Mouse (Mus musculus) forebrain, postnatal 0 days (tissue): ENCODE measurements around the gene Cdc27. TPM values are rescaled to one million over a fixed set of nuclear protein-coding genes. Genes with fewer than 3 reads are reported as not detected.

Experiments
- ATAC-seq: fragments of 200-750 bp; cut with Nextera tagmentation; 2 replicates; pipeline ENCODE4 v1.8.0; 2017; ENCODE audit warnings: mild to moderate bottlenecking, moderate library complexity
- DNase-seq: peaks from one replicate; pipeline ENCODE4 v3.0.0-alpha.2; 2015
- H3K27ac ChIP-seq: fragments of 300-500 bp; sonication (generic); 2 replicates; pipeline ENCODE4 v1.5.1; 2014; ENCODE audit warnings: low read depth, mild to moderate bottlenecking, antibody characterized with exemption, low read length, moderate library complexity, mixed read lengths
- H3K27me3 ChIP-seq: fragments of 300-500 bp; sonication (generic); 2 replicates; pipeline ENCODE4 v1.6.1; 2014; ENCODE audit warnings: mild to moderate bottlenecking, low read length, mixed read lengths; ENCODE audit not compliant: insufficient read depth
- H3K36me3 ChIP-seq: fragments of 300-500 bp; sonication (generic); 2 replicates; pipeline ENCODE4 v1.6.1; 2014; ENCODE audit warnings: mild to moderate bottlenecking, moderate library complexity; ENCODE audit not compliant: insufficient read depth
- H3K4me1 ChIP-seq: fragments of 300-500 bp; sonication (generic); 2 replicates; pipeline ENCODE4 v1.6.1; 2014; ENCODE audit warnings: antibody characterized with exemption; ENCODE audit not compliant: insufficient read depth
- H3K4me2 ChIP-seq: fragments of 300-500 bp; sonication (generic); 2 replicates; pipeline ENCODE4 v1.6.1; 2014; ENCODE audit warnings: low read depth, mild to moderate bottlenecking, moderate library complexity
- H3K4me3 ChIP-seq: fragments of 300-500 bp; sonication (generic); 2 replicates; pipeline ENCODE4 v1.5.1; 2014; ENCODE audit warnings: low read depth, low read length, mixed read lengths
- H3K9ac ChIP-seq: fragments of 300-500 bp; sonication (generic); 2 replicates; pipeline ENCODE4 v1.6.1; 2014; ENCODE audit warnings: mild to moderate bottlenecking
- H3K9me3 ChIP-seq: fragments of 300-500 bp; sonication (generic); 2 replicates; pipeline ENCODE4 v1.6.1; 2016; ENCODE audit warnings: low read length
- CTCF ChIP-seq: sonication (generic); IDR thresholded peaks from 2 replicates; pipeline ENCODE4 v1.5.1; 2016; ENCODE audit warnings: antibody characterized with exemption, control low read depth, low read depth
- WGBS: fragments of 180-500 bp; shearing (Covaris S2); extraction: QIAGEN DNeasy Blood & Tissue Kit; methylation state at CpG from one replicate; pipeline ENCODE4 v1.1.7; 2014; 5-methylcytosine and 5-hydroxymethylcytosine counted together
- polyA plus RNA-seq: library from polyadenylated mRNA; unstranded; fragments of >200 nt; fragmentation: Nextera tagmentation; extraction: Ambion mirVana; gene quantifications from 2 replicates; pipeline ENCODE4 v1.2.1, GENCODE M21; 2015
- total RNA-seq: library from RNA; depleted of rRNA; stranded (reverse); fragments of >200 nt; gene quantifications from 2 replicates; pipeline ENCODE4 v1.2.3, GENCODE M21; 2014; rRNA removed

Cdc27 gene
- total and polyA plus RNA-seq, 2 experiments from 2014 or later = 33.2 to 46.5 TPM

DNA sequence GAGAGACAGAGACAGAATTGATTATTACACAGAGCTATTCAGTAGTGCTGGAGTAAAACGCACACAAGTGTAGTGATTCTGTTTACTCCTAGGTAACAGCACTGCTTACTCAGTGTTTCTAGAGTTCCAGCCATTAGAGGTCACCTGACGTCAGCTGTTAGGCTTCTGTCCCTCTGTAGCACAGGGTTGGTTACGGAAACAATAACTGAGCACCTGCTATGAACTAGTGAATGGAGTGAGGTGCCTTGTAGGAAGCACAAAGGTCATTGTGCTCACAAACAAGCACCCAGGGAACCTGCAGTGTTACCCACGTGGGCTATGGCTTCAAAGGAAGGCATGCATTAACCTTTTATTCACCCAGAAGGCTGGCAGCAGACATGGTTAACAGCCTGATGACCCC, 70.9 kb downstream of the Cdc27 start:
- Histone ChIP-seq H3K9ac (no peak overlapping the region), H3K4me1 (no peaks in the 10 kb centered on the region), H3K27me3 (no peaks in the 10 kb centered on the region), H3K27ac (no peak overlapping the region), H3K4me3 (no peak overlapping the region), H3K9me3 (no peaks in the 10 kb centered on the region), H3K4me2 (no peak overlapping the region), H3K36me3 (no peaks in the 10 kb centered on the region)
- TF ChIP-seq CTCF = no peak
- DNase-seq = no peak
- WGBS = 65% methylated on average over 4 of the region's 4 CpGs
- ATAC-seq = no peak

DNA sequence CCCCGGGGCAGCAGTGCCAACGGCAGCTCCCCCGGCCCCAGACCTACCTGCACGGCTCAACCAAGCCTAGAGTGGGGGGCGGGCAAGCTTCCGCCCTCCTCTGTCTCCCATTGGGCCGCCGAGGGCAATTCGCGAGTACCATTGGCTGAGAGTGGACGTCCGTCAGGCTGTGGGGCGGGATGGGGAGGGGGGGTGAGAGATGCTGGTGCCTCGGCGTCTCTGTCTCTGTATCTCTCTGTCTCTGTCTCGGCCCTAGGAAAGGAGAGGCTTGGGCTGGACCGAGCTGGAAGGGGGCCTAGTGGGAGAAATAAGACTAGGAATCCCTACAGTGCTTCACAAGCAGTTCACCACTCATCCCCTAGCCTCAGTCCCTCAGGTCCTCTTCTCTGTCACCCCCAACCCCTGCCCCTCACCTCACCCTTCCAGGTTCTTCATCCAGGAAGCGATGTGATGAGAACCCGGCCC, 81.0 kb downstream of the Cdc27 start:
- H3K36me3 ChIP-seq = no peaks in the 10 kb centered on the region
- peak overlapping the region; percentile 92 for H3K9ac ChIP-seq
- H3K4me2 ChIP-seq = peak overlapping the region; percentile 81
- H3K27me3 ChIP-seq = no peaks in the 10 kb centered on the region
- peak overlapping the region; percentile 69 for H3K27ac ChIP-seq
- WGBS = 1% methylated on average over 18 of the region's 19 CpGs
- no peaks in the 10 kb centered on the region for H3K9me3 ChIP-seq
- TF ChIP-seq CTCF = no peak
- H3K4me3 ChIP-seq = peak overlapping the region; percentile 96
- ATAC-seq (peak; percentile 100), DNase-seq (peak; percentile 96)
- peaks cover 6% of the 10 kb centered on the region; the same call in 1 of the 2 replicates for H3K4me1 ChIP-seq

DNA sequence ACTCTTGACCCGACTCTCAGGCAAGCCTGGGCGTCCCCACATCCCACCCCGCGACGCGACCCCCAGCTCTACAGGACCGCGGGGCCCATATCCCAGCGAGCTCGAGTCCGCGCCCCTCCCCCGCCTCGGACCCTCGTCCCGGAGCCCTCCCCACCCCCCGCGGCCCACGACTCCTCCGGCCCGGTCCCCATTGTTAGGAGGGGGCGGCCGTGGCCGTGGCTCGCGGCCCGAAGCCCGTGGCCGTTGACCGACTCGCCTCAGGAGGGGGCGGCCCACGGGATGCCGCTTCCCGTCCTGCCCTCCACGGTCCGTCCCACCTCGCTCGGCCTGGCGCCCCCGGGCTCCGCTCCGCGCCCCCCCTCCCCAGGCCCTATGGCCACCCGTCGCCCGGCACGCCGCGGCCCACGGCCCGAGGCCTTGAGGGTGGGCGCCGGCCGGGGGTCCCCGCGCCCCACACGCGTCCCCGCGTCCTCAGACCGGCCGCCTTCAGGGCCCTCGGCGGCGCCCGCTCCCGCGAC, 81.6 kb downstream of the Cdc27 start, which contains the start of gene Kansl1:
Gene Kansl1 (minus strand): TSS at position 111 of the 518 bp plus-strand sequence.
- H3K4me3 ChIP-seq = peak within 1 kb of the TSS; percentile 96
- 2% methylated on average over 48 of the region's 69 CpGs for WGBS
- peak within 1 kb of the TSS; percentile 81 for H3K4me2 ChIP-seq

DNA sequence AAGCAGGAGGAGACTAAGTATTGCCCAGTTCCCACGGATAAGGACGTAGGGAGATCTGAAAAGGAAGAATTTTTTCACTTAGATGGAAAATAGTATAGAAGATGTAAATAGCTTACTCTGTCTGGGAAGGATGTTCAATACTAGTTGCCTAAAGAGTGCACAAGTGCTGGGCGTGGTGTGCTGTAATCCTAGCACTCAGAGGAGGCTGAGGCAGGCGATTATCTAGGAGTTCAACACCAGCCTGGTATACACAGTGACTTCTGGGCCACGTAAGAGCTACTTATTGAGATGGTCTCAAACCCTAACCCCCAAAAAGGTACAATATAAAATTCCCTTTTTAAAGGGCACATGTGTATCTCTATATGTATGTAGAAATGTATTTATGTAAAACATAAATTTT, 82.7 kb downstream of the Cdc27 start:
- Histone ChIP-seq H3K4me1 (peaks cover 6% of the 10 kb centered on the region; the same call in 1 of the 2 replicates), H3K4me2 (no peak overlapping the region)
- no peak for ATAC-seq

More for the DNA sequence above, 81.6 kb downstream of the Cdc27 start, which contains the start of gene Kansl1:
- peak within 1 kb of the TSS; percentile 92 for H3K9ac ChIP-seq
- H3K9me3 ChIP-seq = no peaks in the 10 kb centered on the region
- TF ChIP-seq CTCF = no peak
- ATAC-seq = peak; percentile 65
- H3K27ac ChIP-seq = peak within 1 kb of the TSS; percentile 69
- DNase-seq = no peak
- H3K36me3 ChIP-seq = no peaks in the 10 kb centered on the region
- peaks cover 6% of the 10 kb centered on the region; the same call in 1 of the 2 replicates for H3K4me1 ChIP-seq
- no peaks in the 10 kb centered on the region for H3K27me3 ChIP-seq

GRCm38 (mm10) chr11:104461551-104461950, 88.9 kb downstream of the Cdc27 start:
- TF ChIP-seq CTCF = peak; percentile 79
- ATAC-seq = no peak
- no peak overlapping the region for H3K27ac ChIP-seq

More for the DNA sequence above, 82.7 kb downstream of the Cdc27 start:
- no peak for DNase-seq
- H3K27me3 ChIP-seq = no peaks in the 10 kb centered on the region
- WGBS = 79% methylated on average over 5 of the region's 5 CpGs
- H3K9ac ChIP-seq = no peak overlapping the region
- H3K27ac ChIP-seq = no peak overlapping the region
- TF ChIP-seq CTCF = no peak
- peaks cover 3% of the 10 kb centered on the region; the same call in 1 of the 2 replicates for H3K36me3 ChIP-seq
- H3K9me3 ChIP-seq = no peaks in the 10 kb centered on the region
- H3K4me3 ChIP-seq = no peak overlapping the region

GRCm38 (mm10) chr11:104459671-104460070, 90.7 kb downstream of the Cdc27 start:
- no peak for ATAC-seq
- Histone ChIP-seq H3K9me3 (no peaks in the 10 kb centered on the region), H3K4me1 (no peaks in the 10 kb centered on the region), H3K36me3 (peaks cover 3% of the 10 kb centered on the region; the same call in 1 of the 2 replicates), H3K4me3 (no peak overlapping the region), H3K4me2 (no peak overlapping the region), H3K27me3 (no peaks in the 10 kb centered on the region), H3K9ac (no peak overlapping the region), H3K27ac (no peak overlapping the region)
- WGBS = 89% methylated on average over 2 of the region's 2 CpGs
- no peak for TF ChIP-seq CTCF
- DNase-seq = no peak

More at GRCm38 (mm10) chr11:104461551-104461950, 88.9 kb downstream of the Cdc27 start:
- H3K4me1 ChIP-seq = no peaks in the 10 kb centered on the region
- no peak overlapping the region for H3K4me2 ChIP-seq
- H3K9ac ChIP-seq = no peak overlapping the region
- peak; percentile 86 for DNase-seq
- no peaks in the 10 kb centered on the region for H3K27me3 ChIP-seq
- H3K9me3 ChIP-seq = no peaks in the 10 kb centered on the region
- peaks cover 3% of the 10 kb centered on the region; the same call in 1 of the 2 replicates for H3K36me3 ChIP-seq
- no peak overlapping the region for H3K4me3 ChIP-seq

DNA sequence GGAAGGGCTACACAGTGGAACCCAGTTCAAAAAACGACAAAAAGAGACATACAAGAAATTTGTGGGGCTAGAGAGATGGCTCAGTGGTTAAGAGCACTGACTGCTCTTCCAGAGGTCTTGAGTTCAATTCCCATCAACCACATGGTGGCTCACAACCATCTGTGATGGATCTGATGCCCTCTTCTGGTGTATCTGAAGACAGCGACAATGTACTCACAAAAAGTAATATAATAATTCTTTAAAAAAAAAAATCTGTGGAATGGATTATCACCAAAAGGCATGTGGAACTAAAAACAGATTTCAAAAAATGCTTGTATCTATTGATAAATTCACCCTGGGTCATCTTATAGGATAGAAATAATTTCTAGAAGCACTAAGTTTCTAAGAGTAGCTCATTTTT, 91.9 kb downstream of the Cdc27 start:
- DNase-seq (no peak), ATAC-seq (no peak)
- Histone ChIP-seq H3K36me3 (peaks cover 3% of the 10 kb centered on the region; the same call in 1 of the 2 replicates), H3K27ac (no peak overlapping the region), H3K9me3 (no peaks in the 10 kb centered on the region), H3K4me3 (no peak overlapping the region), H3K9ac (no peak overlapping the region), H3K4me1 (no peaks in the 10 kb centered on the region), H3K27me3 (no peaks in the 10 kb centered on the region), H3K4me2 (no peak overlapping the region)
- no peak for TF ChIP-seq CTCF
- WGBS = 83% methylated on average over 2 of the region's 2 CpGs

Other genes with a start within 250 kb of the Cdc27 start
- gene Kansl1, start 81.8 kb downstream of the Cdc27 start, total RNA-seq = 65.3 and 67.6 TPM in 2 replicates
- gene Kansl1, start 81.8 kb downstream of the Cdc27 start, polyA plus RNA-seq = 19.5 and 22.0 TPM in 2 replicates
- 0.67 and 5.8 TPM in 2 replicates for gene Myl4, start within 50 bp of the Cdc27 start, total RNA-seq
- 4.6 and 5.3 TPM in 2 replicates for gene Myl4, start within 50 bp of the Cdc27 start, polyA plus RNA-seq
- 1.2 and 1.9 TPM in 2 replicates for gene Itgb3, start 57.4 kb upstream of the Cdc27 start, total RNA-seq
- 0.47 and 0.71 TPM in 2 replicates for gene Itgb3, start 57.4 kb upstream of the Cdc27 start, polyA plus RNA-seq
- gene Gm11639, start 135.1 kb upstream of the Cdc27 start, total RNA-seq = under 0.01 and 0.05 TPM in 2 replicates
- 0.17 TPM in 1 of 2 replicates, not detected in the other for gene Gm11639, start 135.1 kb upstream of the Cdc27 start, polyA plus RNA-seq